Mouse (Mus musculus) ES-Bruce4 (cell line): ENCODE data around the gene Nxpe4.

Source experiments
- CTCF ChIP-seq: IDR thresholded peaks from one replicate; pipeline ENCODE4 v1.8.1; 2011; ENCODE audit warnings: low read depth, low read length
- POLR2A ChIP-seq: IDR thresholded peaks from one replicate; pipeline ENCODE4 v1.8.1; 2011; ENCODE audit warnings: low read length; ENCODE audit not compliant: insufficient read depth

DNA sequence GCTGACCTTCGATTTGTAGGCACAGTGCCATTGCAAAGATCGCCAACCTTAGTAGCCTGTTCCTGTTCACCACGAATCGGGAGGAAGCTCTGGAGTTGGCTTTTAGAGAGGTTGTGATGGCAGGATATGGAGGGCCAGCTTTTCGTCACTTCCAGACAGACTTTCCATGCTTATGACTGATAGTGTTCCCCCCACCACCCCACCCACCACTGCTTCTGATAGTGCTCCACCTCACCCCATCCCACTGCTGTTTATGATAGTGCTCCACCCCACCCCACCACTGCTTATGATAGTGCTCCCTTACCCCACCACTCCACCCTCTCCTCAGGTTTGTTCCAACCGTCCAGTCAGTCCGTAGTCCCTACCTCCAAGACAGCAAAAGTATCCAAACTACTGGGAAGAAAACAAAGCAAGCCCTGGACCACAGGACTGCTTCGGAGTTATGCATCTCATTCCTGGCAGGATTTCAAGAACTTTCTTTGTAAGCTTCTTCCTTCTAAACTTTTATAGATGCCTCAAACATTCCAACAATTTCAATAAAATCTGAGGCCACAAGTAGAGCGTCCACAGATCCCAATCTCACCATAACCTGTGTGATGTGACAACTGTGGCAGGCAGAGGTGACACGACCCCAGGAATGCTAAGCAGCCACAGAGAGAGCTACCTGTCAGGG is 179.0 kb downstream of the Nxpe4 start:
- no peak for TF ChIP-seq POLR2A
- TF ChIP-seq CTCF = no peak
